Mouse (Mus musculus): ENCODE measurements around the gene Hdac7.

Gene Hdac7

DNA sequence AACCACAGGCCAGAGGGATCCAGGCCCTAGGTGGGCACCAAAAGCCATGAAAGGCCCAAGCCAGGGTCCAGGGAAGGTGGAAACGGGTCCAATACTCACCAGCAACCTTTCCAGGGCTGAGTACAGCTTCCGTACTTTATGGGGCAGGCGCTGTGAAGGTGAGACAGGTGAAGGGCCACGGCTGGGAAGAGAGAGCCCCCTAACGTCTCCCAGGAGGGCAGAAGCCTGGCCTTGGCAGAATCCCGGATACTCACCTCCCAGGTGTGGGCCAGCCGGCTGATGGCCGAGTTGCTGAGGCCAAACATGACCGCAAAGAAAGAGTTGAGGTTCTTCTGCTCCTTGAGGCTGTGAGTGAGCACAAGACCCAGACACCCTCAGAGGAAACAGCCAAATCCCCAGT, 94.9 kb downstream of the Hdac7 start:
- in situ Hi-C loops (cut with MboI, MseI) = no loop called here

DNA sequence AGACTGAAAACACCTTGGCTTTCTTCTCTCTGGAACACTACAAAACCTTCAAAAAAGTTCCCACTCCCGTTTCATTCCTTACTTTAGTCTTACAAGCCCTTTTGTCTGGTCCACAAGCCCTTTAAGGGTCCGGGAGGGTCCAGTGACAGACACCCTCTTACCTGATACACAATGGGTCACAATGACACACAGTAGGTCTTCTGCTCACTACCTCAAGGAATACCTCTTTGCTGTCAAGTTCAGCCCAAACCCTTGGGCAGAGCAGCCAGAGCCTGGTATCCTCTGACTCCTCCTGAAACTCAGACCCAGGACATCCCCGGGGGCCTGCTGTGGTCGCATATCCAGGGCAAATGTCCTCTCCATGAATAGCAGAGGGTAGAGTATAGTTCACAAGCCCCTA, 95.3 kb downstream of the Hdac7 start:
- in situ Hi-C loops (cut with MboI, MseI) = no loop called here

DNA sequence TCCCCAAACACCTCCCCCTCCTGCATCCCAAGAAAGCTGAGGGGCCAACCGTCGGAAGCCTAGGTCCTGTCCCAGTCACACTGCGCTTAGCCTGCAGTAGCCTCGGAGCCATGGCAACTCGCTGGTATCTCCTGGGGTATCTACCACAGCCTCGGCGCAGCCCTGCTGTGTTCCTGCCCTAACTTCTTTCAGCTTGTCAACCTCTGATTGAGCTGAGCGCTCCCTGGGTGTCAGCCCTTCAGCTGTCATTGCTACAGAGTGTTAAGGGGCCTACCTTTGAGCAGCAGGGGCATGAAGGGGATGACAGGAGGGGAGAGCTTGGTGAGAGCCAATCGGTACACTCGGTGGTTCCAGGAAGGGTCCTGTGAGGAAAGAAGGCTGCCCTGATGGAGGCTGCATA, 96.0 kb downstream of the Hdac7 start:
- in situ Hi-C loops (cut with MboI, MseI) = no loop called here

- in situ Hi-C loops (cut with MboI, MseI) = no loop called here
Measured at GRCm38 (mm10) chr15:97747486-97747885, 96.8 kb downstream of the Hdac7 start.

- in situ Hi-C loops (cut with MboI, MseI) = no loop called here
Measured at GRCm38 (mm10) chr15:97746748-97747147, 97.6 kb downstream of the Hdac7 start.

DNA sequence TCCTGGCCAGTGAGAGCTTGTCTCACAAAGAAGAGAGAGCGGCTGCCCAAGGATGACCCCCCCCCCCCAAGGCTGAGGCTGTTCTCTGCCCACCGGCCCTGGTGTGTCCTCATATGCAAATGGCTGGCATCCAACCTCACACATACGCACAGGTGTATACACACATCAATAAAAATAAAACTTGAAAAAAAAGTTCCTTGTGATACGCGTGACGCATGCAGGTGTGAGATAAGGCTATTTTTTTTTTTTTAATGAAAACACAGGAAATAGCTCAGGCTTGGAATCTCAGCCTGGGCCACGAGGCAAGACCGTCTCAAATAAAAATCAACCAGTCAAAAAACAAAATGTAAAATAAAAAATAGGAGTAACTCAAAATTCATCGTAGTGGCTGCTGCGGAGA, 98.0 kb downstream of the Hdac7 start:
- in situ Hi-C loops (cut with MboI, MseI) = no loop called here

DNA sequence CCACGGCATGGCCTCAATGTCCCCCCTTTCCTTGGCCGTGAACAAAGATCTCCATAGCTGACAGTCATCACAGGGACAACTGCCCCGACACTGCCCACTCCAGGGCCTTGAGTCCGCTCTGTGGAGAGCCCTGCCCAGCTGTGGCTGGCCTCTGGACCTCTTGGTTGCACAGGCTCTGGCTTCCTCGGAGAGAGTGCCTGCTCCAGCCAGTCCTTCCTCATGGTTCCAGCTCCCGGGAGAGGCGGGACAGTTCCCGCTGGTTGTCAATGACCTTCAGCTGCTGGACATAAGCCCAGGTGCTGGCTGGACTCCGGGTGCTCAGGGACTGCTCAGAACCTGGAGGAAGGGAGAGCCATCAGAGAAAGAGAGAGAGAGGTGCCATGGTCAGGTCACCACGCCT, 99.0 kb downstream of the Hdac7 start:
- in situ Hi-C loops (cut with MboI, MseI) = no loop called here

GRCm38 (mm10) chr15:97744930-97745329, 99.4 kb downstream of the Hdac7 start:
- in situ Hi-C loops (cut with MboI, MseI) = loop anchor here (5.0 kb wide), 1 partner anchor 112 kb away; no protein-coding TSS in a partner anchor

DNA sequence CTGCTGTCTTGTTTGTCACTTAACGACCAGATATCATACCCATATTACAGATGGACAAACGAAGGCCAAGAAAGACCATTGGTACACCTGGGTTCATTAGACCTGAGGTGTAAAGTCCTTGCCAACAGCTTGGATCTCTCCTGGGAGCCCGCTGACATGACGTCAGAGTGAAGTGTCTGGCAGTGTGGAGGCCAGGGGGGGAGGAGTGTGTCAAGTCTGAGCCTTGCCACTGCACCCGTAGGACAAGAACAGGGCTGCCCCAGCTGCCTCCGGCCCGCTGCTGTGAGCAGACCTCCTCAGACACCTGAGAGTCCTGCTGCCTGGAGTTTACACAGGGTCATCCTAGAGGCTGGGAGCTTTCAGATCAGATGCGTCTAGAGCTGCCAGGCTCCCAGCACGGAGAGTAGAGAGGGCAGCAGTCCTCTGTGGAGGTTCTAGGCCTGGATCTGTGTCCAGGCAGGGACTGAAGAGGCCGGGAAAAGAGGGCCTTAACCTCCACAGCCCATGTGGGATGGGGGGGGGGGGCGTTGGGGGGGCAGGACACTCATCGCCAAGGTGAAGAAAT, 100.3 kb downstream of the Hdac7 start:
- in situ Hi-C loops (cut with MboI, MseI) = loop anchor here (5.0 kb wide), 1 partner anchor 113 kb away; no protein-coding TSS in a partner anchor

DNA sequence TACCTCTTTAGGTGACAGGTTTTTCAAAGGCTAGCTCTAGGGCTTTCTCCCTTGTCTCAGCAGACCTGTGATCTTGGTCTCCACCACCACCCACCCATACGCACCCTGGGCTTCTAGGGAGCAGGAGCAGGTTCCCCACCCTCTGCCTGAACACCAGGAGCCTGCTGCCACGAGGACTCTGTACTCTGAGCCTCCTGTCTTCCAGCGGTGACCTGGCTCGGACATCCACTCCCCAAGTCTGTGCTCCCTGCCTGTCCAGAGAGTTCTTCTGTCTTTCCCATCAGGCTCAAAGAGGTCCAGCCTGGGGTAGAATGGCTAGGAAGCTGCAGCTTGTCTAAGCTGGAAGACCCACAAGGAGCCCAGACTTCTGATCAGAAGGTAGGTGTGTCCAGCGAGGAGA, 101.1 kb downstream of the Hdac7 start:
- in situ Hi-C loops (cut with MboI, MseI) = loop anchor here (5.0 kb wide), 1 partner anchor 114 kb away; no protein-coding TSS in a partner anchor

Data from T-helper 1 cell (primary cell).